Mouse (Mus musculus) cortical plate, adult 2 months (tissue): ENCODE results near the gene Mmp25.

ENCODE experiments used
- CTCF ChIP-seq: fragments of 200-500 bp; IDR thresholded peaks from 2 replicates; pipeline ENCODE4 v1.5.1; 2011; ENCODE audit warnings: mild to moderate bottlenecking, control low read depth, low read length; ENCODE audit not compliant: insufficient read depth; ENCODE audit errors: extremely low read depth
- POLR2A ChIP-seq: fragments of 200-500 bp; IDR thresholded peaks from 2 replicates; pipeline ENCODE4 v1.6.1; 2011; ENCODE audit warnings: mild to moderate bottlenecking, low read length, control low read depth; ENCODE audit not compliant: insufficient read depth; ENCODE audit errors: extremely low read depth

DNA sequence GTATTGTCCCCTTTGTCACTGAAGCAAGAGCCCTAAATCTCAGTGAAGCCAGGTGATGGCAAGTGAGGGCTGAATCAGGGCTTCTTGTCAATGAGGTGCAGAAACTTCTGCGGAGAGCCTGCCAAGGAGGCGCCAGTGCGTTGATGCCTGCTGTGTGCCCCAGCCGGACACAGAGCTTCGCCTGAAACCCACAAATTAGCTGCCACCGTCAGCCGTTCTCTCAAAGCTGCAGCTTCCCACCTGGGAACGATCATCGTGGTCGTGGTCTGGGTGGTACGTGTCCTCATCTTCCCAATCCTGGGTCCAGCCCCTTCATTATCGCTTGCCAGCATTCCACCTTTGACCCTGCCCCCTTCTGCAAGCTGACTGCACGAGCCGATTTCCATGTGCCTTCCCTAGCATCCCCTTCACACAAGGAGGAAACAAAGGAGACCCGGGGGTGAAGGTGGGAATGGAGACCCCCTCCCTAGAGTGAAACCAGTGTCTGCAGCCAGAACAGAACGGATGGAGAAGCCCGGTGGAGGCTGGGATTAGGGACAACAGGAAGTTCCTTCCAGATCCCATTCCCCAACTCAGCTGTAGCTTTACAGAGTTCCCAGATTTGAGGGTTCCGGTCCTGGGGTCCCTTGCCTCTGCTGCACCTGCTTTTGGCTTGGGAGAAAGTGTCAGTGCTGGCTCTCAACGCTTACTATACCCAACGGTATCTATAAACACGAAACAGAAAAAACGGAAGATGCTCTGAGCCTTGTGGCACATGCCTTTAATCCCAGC is 59.2 kb downstream of the Mmp25 start:
- no peak for TF ChIP-seq CTCF
- TF ChIP-seq POLR2A = peak; percentile 80
